Mouse (Mus musculus) heart, postnatal 0 days (tissue): ENCODE measurements at regions not wholly inside any gene's neighbourhood (a gene's known extent, or its start where the extent isn't known, plus 50 kb on each side); places are given as distances from the start of the nearest gene placed in this dataset.

Experiments
- CTCF ChIP-seq: IDR thresholded peaks from 2 replicates; pipeline ENCODE4 v1.5.1; 2016; ENCODE audit warnings: antibody characterized with exemption, control low read depth, low read depth
- EP300 ChIP-seq: IDR thresholded peaks from 2 replicates; pipeline ENCODE4 v1.6.1; 2016; ENCODE audit warnings: antibody characterized with exemption, low read depth

DNA sequence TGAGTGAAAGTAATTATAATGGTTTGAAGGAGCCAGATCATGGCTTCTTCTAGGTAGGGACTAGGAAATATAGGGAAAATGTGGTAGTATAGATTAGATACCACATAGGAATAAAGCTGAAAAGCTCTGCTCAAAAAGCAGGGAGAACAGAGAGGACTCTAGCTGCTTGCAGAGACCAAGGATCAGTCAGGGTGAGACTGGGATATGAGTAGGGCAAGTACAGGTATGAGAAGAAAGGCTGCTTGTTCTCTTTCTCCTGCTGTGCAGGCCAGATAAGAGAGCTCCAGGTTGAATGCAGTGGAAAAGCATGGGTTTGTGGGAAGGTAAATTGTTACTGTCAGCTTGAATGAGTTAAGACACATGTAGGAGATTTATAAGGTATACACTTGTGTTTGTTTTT is 797.4 kb upstream of the Gm5150 start:
- TF ChIP-seq CTCF (no peak), EP300 (no peak)
